Mouse (Mus musculus) lung, adult 10 weeks (tissue): ENCODE measurements around the gene Il1rl2. TPM values are rescaled to one million over a fixed set of nuclear protein-coding genes. Genes with fewer than 3 reads are reported as not detected.

ENCODE experiments used
- polyA plus RNA-seq: library from polyadenylated mRNA; stranded (reverse); fragments of 350-450 nt; fragmentation: Illumina TruSeq; extraction: RNeasy Lipid Tissue Mini Kit (QIAGEN cat#74804); gene quantifications from one replicate; pipeline ENCODE4 v1.2.3, GENCODE M21; 2014; ENCODE audit warnings: low read depth, low replicate concordance; ENCODE audit not compliant: insufficient read depth

Gene Il1rl2
- 4.2 TPM for polyA plus RNA-seq

DNA sequence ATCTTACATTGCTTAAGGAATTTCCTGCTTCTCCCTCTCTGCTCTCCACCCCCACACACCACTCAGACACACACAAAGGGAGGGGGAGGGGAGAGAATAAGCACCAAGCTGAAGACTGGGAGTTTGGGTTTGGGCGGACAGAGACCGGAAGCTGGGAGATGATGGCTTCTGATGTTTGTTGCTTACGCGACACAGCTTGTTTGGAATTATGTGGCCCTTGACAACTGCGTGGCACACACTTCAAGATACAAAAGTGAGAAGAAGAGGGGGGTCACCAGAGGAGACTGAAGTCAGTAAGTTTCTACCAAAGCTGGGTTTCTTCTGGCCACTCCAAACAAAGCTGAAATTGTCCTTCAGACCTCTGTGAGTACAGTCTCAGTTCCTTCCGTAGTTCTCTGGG is at the start of gene Il1rl2:
TSS of gene Il1rl2 (plus strand) at position 154 of the 400 bp plus-strand sequence.

Other genes starting within 250 kb of the Il1rl2 start
- gene Il1r1, start 99.5 kb upstream of the Il1rl2 start, polyA plus RNA-seq: 10.0 TPM
- gene Il1rl1, start 105.0 kb downstream of the Il1rl2 start, polyA plus RNA-seq: 1.4 TPM
- gene Il18r1, start 140.9 kb downstream of the Il1rl2 start, polyA plus RNA-seq: 50.0 TPM
- 2.2 TPM for gene Il18rap, start 190.8 kb downstream of the Il1rl2 start, polyA plus RNA-seq